Mouse (Mus musculus) thymus, postnatal 10 days (tissue): ENCODE results near the gene Pigp.
A peak's percentile ranks its signal among the peaks of the same experiment; 100 is the strongest.

Experiments used
- DNase-seq, 2 experiments: peaks; one replicate each; pipeline ENCODE4 v3.0.0; 2021; ENCODE audit warnings: low spot score in 2 of 2

The Pigp gene

DNA sequence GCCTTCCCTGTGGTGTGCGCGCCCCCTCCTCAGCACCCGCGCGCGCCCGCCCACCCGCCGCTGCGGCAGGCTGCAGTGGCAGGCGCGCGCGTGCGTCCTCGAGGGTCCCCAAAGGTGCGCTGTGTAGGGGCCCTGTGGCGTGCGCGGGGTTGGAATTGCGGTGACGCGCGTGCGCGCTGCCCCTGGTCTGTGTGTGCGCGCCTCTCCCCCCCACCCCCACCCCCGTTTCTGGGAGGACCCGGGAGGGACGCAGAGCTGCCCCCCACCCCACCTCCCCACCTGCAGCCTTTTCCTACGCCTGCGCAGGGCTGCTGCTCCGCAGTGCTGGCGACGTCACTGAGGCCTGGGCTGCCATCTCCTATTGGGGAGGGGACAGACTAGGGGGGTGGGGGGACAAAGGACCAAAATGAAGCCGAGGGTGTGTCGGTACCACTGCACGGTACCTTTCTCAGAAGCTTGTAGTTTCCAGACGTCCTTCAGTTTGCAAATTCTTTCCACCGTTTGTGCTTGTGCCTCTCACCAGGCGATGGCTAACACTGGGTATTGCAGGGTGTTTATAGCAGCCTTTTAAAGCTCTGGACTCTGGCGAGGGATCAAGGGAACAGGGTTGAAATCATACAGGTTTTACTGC lies at the start of gene Pigp:
Gene Pigp (minus strand): TSS at position 542 of the 631 bp plus-strand sequence.
- DNase-seq = no peak

DNA sequence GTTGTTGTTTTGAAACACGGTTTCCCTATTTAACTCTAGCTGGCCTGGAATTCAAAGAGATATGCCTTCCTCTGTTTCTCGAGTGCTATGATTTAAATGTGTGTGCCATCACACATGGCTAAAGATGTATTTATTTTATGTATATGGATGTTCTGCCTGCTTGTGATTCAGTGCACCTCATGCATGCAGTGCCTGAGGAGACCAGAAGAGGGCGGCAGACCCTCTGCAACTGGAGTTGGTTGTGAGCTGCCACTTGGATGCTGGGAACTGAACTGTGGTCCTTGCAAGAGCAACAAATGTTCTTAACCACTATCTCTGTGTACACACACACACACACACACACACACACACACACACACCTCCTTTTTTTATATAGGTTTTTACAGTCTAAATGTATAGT lies 48.9 kb upstream of the Pigp start:
- peak in 1 of 2 experiments; percentile 10 for DNase-seq

DNA sequence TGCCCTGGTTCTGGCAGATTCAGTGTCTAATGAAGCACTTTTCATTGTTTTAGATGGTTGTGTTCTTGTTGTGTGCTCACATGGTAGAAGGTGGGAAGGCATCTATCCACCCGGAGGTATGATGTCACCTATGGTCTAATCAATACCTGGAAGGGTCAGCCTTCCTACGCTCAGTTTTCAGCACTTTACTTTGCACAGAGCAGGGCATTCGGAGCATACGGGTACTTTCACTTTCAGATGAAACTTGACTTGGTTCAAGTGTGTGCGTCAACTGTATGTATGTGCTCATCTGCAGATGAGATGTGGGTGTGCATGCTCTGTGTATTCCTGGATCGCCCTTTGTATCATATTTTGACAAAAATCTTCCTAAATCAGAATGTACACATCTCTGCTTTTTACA lies 42.5 kb upstream of the Pigp start:
- no peak for DNase-seq

DNA sequence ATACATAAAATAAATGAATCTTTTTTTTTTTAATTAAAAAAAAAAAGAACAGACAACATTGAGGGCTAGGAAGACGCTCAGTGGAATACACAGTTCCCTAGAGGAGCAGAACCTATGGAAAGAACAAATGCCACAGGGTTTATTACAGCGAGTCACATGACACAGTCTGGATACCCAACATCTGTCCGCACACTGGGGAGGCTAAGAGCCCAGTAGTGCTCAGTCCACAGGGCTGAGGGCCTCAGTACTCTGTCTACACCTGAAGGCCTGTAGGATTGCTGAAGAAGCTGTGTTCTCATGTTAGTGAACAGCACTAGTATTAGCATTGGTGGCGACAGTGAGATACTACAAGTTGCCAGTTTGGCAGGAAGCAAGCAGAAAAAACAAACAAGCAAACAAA lies 41.1 kb upstream of the Pigp start:
- DNase-seq = no peak

DNA sequence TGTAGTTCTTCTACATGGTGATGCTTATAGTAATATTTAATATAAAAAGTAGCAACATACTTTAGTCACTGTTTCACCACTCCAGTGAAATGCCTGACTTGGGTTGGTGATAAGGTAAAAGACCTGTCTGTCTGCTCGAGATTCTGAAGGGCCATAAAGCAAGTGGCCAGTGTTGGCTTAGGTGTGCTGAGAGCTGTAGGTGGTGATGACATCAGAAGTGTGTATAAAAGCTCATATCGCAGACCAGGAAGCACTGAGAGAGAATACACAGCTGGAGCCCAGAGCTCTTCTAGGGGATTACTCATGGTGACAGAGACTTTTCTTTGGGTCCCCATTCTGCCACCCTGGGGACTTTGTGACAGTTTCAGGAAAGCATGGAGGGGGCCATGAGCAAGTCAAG lies 40.6 kb upstream of the Pigp start:
- DNase-seq = no peak

DNA sequence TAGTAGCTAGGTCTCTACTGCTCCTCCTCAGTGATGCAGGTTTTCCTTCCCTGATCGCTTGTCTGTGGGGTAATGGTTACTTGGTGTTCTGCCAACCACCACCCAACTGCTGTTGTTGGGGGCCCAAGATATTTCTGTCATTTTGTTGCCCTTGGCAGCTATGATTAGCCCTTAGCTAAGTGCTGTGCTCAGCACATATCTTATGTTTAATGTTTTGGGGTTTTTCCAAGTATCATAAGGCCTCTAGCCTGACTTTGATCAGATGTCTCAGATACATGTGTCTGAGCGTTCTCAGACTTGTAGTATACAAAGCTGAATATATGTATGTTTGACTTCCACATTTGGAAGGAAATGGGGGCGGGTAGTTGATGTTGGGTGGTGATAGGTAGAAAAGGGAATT lies 39.6 kb upstream of the Pigp start:
- DNase-seq = no peak

DNA sequence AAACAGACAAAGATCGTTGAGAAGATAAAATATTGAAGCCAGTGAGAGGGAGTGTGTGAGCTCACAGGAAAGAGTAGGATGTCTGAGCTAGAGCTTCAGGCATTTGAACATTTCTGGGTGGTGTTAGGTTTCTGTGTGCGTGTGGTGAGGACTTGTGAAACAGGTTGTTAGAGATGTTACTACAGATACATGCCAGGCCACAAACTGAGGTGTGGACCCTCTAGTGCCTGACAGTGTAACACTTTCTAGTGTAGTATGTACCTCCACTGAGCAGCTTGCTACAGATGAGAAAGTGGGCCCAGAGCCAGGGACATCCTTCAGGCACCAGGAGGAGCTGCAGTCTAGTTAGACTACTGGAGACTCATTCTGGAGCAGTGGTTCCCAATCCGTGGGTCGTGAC lies 30.5 kb upstream of the Pigp start:
- no peak for DNase-seq

DNA sequence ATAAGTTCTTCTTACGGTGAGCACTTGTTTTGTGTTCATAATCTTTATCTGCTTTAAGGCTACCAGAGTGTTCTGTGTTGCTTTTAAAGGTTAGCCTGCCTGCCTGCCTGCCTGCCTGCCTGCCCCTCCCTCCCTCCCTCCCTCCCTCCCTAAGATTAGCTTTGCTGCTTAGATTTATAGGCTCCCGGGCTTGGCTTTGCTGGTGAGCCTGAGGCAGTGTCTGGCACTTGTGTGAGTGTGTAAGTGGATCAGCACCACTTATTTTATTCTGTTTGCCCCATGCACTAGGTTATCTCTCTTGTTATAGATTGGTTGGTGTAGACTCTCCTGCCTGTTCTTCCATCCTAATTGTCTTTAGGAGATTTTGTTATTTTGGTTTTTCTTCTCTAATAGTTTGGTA lies 30.0 kb upstream of the Pigp start:
- DNase-seq = no peak

DNA sequence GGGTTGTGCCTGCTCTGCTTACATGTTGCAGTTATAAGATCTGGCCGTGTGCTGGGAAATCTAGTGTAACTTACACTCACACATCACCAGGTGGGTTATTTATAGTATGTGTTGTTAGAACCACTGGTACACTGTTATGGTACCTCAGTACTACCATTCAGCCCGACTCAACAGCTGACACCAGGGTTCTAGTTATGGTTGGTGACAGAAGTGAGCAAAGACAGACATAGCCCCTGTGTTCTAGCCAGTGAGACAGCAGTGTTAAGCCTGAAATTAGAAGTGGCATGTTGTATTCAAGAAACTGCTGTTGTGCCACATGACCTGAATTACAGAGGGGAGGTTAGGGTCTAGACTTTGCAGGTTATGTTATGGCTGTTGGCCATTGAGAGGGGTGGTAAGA lies 27.5 kb upstream of the Pigp start:
- no peak for DNase-seq

DNA sequence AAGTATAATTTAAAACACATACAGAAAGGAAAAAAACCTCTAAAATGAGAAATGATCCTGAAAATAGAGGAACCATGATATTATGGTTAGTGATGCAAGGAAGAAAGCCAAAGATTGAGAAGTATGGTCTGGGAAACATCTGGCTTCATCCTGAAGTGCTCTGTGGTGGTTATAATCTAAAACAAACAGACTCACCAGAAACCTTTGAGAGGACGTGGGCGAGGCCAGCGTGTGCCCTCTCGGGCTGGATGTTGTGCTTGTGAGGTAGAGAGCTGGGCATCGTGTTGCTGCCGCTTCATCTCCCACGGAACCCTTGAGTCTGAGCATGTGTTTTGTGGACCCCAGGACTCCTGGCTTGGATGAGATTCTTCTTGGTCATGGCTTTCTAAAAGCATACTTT lies 25.0 kb upstream of the Pigp start:
- DNase-seq = no peak

DNA sequence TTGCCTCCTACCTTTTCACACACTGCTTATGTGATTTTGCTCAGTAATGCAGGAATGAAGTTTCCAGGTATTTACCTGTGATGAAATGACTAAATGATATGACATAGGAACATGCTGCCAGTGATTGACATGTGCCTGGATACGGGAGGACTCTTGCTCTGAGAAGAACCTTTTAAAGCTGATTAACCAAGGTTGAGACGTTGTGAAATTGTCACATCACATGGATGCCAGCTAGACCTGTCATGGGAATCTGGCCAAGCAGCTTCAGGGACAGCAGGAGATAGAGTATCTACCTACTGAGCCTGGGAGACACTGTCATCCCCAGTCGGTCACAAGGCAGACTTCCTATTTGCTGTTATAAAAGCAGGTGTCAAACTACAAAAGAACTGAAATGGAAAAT lies 23.4 kb upstream of the Pigp start:
- DNase-seq = no peak

DNA sequence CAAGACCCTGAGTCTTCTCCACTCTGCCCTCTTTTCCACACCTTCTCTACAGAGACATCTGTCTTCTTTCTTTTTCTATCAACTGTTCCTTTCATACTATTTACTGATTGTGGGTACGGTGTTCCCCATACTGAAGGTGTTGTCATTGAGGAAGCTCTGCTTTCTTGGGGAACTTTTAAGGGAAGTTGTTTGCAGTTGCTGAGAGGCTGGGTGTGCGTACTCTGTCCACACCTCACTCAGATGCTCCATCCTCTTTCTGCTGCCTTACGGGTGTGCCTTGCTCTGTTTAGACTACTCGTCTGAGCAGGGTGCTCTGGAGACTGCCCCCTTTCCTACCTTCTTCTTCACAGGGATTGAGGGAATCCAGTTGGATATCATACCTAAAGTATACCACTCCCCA lies 20.7 kb upstream of the Pigp start:
- DNase-seq = no peak

DNA sequence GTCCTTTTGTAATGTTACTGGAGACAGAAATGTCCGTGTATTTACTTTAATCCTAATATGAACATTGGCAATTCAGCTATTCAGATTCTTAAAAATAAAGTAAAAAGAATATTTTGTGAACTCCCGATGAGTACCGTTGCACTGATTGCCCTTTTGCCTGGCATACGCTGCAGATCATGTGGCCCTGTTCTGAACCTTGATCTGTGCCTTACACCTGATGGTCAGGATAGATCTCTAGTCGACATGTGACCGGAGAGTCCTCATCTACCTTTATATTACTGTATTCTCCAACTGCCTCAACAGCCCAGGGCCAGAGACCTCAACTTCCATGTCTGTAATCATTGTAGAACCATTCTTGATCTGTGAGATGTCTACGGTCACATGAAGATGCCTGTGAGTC lies 16.0 kb upstream of the Pigp start:
- no peak for DNase-seq

DNA sequence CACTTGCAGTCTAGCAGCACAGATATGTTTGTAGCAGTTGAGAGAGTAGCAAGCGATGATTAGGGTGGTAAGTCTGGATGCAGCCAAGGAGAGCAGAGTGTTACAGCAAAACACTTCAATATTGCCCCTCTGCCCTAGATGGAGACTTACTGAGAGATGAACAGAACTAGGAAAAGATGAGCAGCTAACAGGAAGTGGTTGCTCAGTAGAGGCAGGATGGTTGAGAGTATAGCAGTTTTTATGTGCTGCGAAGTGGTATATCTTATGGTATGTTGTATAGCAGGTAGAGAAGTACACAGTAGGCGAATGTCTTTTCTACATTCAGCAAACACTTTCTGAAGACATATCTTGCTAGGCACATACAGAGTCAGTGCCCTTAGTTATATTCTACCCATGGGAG lies 11.6 kb upstream of the Pigp start:
- DNase-seq = peak in 1 of 2 experiments; percentile 29

DNA sequence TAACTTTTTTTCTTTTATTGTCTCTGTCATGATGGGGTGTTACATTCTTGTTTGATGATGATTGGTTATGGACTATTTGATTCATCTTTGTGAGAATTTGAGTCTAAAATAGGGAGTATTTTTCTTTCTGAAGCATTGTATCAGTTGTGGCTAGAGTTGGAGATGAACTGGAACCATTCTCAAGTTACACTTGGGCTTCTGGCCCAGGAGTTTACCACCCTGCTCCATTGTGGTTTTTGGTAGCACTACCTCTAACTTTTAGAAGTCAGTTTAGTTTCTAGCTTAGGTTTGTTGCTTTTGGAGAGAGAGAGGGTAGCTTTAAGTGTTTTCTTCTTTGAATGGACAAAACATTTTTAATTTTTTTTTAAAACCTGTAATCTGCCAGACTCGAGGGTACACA lies 7.7 kb upstream of the Pigp start:
- no peak for DNase-seq

DNA sequence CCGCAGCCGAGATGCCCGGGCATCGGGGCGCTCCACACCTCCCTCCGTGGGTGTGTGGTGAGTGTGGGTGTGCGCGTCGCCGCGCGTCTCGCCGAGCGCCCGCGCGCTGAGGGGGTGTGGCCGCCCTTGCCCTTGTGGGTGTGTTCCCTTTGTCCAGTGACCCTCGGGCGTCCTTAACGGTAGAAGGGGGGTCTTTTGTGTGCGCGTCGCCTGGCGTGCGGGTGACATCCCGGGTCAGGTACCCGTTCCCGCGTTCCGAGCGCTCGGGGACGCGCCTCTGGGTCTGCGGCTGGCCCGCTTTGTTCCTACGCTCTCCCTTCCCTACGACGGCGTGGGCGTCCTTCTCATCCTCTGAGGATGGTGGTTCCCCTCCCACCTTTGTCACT lies 734 bp downstream of the Pigp start:
- peak; percentile 78 to 81 for DNase-seq

DNA sequence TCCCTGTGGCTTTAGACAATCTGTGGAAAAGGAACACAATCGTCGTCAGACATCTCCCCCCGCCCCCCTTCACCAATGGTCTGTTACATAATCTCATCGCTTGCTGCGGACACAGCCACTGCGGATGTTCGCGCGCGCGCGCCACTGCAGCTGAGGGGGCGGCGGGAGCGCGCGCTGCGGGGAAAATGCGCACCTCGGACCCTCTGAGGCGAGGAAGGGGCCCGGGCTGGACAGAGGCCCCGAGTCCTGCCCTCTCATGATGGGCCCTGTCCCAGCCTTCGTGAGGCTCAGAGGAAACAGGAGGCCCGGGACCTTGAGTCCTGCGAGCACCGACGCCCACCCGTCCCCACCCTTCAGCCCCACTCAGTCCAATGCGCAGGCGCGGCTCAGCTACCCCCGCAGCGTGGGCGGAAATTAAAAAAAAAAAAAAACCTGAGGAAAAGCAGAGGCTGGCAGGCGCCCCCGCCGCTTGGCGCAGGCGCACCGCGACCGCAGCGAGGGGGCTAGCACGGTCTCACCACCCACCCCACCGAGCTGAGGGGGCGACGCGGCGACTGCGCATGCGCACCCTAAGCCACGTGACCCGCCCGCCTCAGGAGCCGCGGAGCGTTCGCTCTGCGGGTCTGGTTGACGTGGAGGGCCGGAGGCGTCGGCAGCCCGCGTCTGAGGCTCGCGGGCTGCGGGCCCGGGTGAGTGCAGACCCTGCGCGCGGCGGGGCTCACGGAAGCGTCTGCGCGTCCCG lies 1.3 kb downstream of the Pigp start, which contains the start of gene Ttc3:
Gene Ttc3 (plus strand): TSS at position 446 of the 742 bp plus-strand sequence.
- peak; percentile 97 for DNase-seq

DNA sequence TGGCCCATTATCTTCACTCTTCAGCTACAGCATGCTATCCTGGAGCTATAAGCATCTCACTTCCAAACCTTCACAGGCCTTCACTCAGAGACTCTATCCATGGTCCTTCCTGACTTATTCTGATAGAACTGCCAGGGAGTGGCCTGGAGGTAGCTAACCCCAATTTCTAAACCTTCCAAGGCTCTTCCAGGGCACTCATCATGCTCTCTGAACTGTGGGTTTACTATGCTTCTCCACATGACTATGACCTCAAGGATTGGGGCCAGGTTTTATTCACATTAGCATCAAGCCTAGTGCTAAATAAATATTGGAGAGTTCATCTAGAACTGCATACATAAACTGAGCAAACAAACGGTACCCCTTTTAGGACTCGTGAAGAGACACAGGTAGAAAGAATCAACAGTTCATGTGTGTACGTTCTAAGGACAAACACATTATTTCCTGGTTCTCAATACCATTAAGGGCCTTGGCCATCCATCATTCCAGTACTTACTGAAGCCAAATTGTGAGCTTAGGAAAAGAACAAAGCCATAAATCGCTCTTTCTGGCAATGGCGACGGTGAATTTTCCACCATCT lies 2.0 kb downstream of the Pigp start:
- DNase-seq = no peak

DNA sequence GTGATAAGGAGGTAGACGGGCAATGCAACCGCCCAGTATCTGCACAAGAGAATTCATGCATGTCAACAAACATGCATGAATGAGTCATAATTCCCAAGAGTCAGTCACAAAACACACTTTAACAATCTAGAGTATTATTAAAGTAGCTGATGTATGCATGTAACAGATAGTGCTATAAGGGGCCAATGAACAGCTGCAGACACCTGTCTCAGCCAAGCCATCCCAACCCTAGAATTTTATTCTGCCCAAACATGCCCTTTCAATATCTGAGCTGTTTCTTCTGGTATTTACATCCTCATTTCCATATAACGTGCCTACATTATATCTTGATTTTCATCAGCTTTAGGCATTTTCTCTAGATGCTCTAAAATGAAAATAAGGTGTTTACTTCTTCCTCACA lies 6.2 kb downstream of the Pigp start:
- DNase-seq = no peak

DNA sequence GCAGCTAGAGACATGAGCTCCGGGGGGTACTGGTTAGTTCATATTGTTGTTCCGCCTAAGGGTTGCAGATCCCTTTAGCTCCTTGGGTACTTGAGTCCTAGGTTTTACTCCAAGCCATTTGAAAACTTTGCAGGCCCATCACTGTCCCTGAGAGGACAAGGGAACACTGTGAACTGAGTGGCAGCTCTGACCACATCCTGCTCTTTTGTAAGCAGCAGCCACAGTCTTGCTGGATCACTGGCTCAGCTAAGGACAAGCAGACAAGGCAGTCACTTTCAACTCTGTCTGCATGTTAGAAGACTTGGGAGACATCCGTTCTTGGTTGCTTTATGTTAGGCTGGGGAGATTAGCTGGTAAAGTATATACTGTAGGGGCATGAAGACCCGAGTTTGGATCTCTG lies 7.8 kb downstream of the Pigp start:
- DNase-seq = no peak

DNA sequence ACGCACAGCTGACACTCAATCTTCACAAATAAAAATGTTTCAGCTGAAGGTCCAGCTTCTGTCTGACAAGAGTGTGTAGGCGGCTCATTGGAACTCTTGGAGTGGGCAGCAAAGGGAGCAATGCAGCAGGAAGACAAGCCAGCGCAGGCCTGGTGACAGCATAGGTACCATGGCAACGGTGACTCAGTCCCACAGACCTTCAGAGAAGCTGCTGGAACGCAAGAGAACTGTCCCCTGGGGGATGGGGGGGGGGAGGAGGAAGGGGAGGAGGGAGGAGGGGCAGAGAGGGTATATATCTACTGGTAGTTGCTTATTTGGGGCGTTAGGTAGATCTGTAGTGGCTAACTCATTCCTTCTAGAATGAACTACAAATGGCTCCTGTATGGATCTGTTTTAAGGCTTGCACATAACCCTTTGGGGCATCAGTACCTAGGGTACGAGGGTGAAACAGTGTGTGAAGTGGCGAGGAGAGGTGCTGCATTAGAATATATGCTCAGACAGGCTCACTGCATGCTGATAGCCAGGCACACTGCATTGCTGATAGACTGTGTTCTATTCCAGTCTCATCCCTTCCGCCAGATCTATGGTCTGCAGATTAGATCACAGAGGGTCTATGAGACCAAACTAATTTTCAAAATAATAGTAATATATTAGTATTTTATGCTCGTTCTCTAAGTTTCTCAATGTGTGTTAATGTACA lies 9.3 kb downstream of the Pigp start:
- no peak for DNase-seq

DNA sequence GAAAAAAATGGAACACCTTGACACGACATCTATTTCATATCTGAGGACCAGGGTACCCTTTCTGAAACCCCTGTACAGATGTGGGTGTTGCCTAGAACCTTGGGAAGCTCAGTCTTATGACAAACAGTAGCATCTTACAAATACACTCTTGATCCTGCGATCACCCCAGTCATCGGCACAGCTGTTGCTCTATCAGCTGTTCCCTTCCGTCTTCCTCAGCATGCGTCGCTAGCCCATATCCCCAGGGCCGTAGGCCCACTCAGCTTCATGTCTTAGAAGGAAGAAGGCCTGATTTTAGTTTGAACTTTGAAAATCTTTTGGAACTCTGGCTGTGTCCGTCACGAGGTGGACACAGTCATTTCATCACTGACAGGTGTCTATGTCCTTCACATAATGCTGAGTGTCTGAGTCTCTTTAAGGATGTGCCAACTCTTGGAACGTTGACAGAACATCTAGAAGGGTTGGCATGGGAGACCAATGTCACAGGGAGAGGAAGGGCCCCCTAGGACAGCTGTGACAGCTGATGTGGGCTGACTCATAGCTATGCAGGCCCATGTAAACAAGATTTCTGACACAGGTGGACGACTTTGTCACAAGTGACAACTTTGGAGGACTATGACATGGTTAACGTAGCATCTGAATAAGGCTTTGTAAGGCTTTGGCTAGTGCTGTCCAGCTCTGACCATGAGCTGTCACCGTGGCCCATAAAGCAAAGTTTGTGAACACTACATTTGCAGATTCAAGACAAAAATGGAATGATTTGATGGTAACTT lies 10.9 kb downstream of the Pigp start:
- no peak for DNase-seq
